Mouse (Mus musculus) kidney, postnatal 0 days (tissue): Measurements from ENCODE around the gene Suds3. TPM values are rescaled to one million over a fixed set of nuclear protein-coding genes. Genes with fewer than 3 reads are reported as not detected.

Experiments
- ATAC-seq: fragments of 200-750 bp; cut with Nextera tagmentation; replicated peaks from 2 replicates; pipeline ENCODE4 v1.8.0; 2017; ENCODE audit warnings: low read depth, moderate number of reproducible peaks, moderate TSS enrichment, moderate library complexity; ENCODE audit not compliant: low FRiP score
- DNase-seq: peaks from one replicate; pipeline ENCODE4 v3.0.0-alpha.2; 2016; ENCODE audit warnings: low spot score
- H3K27ac ChIP-seq: fragments of 300-500 bp; sonication (generic); 2 replicates; pipeline ENCODE4 v1.5.1; 2014; ENCODE audit warnings: mild to moderate bottlenecking
- H3K27me3 ChIP-seq: fragments of 300-500 bp; sonication (generic); 2 replicates; pipeline ENCODE4 v1.6.1; 2014; ENCODE audit warnings: low read length, mixed read lengths; ENCODE audit not compliant: insufficient read depth
- H3K36me3 ChIP-seq: fragments of 300-500 bp; sonication (generic); 2 replicates; pipeline ENCODE4 v1.6.1; 2014; ENCODE audit warnings: low read length, mixed read lengths; ENCODE audit not compliant: insufficient read depth
- H3K4me1 ChIP-seq: fragments of 300-500 bp; sonication (generic); replicated peaks from 2 replicates; pipeline ENCODE4 v1.6.1; 2014; ENCODE audit warnings: antibody characterized with exemption, low read length, mixed read lengths; ENCODE audit not compliant: insufficient read depth
- H3K4me2 ChIP-seq: fragments of 300-500 bp; sonication (generic); 2 replicates; pipeline ENCODE4 v1.6.1; 2014; ENCODE audit warnings: mild to moderate bottlenecking, low read length, moderate library complexity, mixed read lengths
- H3K4me3 ChIP-seq: fragments of 300-500 bp; sonication (generic); replicated peaks from 2 replicates; pipeline ENCODE4 v1.5.1; 2014; ENCODE audit warnings: low read depth, low read length
- H3K9ac ChIP-seq: fragments of 300-500 bp; sonication (generic); 2 replicates; pipeline ENCODE4 v1.6.1; 2014; ENCODE audit warnings: low read depth, low read length
- H3K9me3 ChIP-seq: fragments of 300-500 bp; sonication (generic); replicated peaks from 2 replicates; pipeline ENCODE4 v1.6.1; 2016; ENCODE audit warnings: low read length, inconsistent platforms, mixed read lengths
- CTCF ChIP-seq: IDR thresholded peaks from 2 replicates; pipeline ENCODE4 v1.5.1; 2016; ENCODE audit warnings: antibody characterized with exemption, low read depth, mild to moderate bottlenecking, moderate library complexity
- WGBS: fragments of 180-500 bp; shearing (Covaris S2); extraction: QIAGEN DNeasy Blood & Tissue Kit; methylation state at CpG from one replicate; pipeline ENCODE4 v1.1.7; 2014; 5-methylcytosine and 5-hydroxymethylcytosine counted together
- polyA plus RNA-seq: library from polyadenylated mRNA; unstranded; fragments of >200 nt; fragmentation: Nextera tagmentation; extraction: Ambion mirVana; gene quantifications from 2 replicates; pipeline ENCODE4 v1.2.1, GENCODE M21; 2015

Suds3 gene
- polyA plus RNA-seq, 1 experiment from 2014 or later: 69.3 TPM

- no peaks in the 10 kb centered on the region; the same call in 1 of the 2 replicates for H3K9me3 ChIP-seq
- WGBS: 91% methylated on average over 16 of the region's 16 CpGs
- no peak for DNase-seq
- no peak overlapping the region for H3K9ac ChIP-seq
- no peak overlapping the region for H3K27ac ChIP-seq
- no peak overlapping the region for H3K4me2 ChIP-seq
- H3K4me1 ChIP-seq: no peaks in the 10 kb centered on the region
- peak; percentile 7; the same call in 1 of the 2 replicates for TF ChIP-seq CTCF
- no peak for ATAC-seq
- no peak overlapping the region for H3K4me3 ChIP-seq
- no peaks in the 10 kb centered on the region for H3K27me3 ChIP-seq
- no peaks in the 10 kb centered on the region for H3K36me3 ChIP-seq
Observed at GRCm38 (mm10) chr5:117147187-117148095, 31.5 kb upstream of the Suds3 start.

GRCm38 (mm10) chr5:117146165-117146564, 30.3 kb upstream of the Suds3 start:
- no peak for ATAC-seq
- Histone ChIP-seq H3K27ac (no peak overlapping the region), H3K27me3 (no peaks in the 10 kb centered on the region), H3K9me3 (no peaks in the 10 kb centered on the region; the same call in 1 of the 2 replicates), H3K4me3 (no peak overlapping the region), H3K9ac (no peak overlapping the region), H3K36me3 (no peaks in the 10 kb centered on the region), H3K4me2 (no peak overlapping the region), H3K4me1 (no peaks in the 10 kb centered on the region)
- DNase-seq: no peak
- TF ChIP-seq CTCF: no peak

DNA sequence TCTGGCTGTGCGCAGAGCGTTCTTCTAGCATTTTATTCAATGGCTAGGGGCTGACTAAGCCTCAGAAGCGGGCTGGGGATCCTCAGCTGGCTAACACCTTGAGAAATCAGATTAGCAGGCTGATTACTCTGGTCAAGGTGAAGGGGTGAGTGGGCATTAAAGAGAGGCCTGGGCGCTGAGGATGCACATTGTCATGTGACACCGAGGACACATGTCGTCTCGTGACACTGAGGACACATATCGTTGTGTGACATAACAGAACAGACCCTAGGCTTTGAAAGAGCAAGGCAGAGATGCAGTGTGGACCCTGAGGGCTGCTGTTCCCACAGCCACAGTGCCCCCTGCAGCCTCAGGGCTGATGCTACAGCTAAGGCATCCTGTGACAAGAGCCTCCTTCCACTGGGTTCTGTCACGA, 27.8 kb upstream of the Suds3 start:
- H3K9ac ChIP-seq: no peak overlapping the region
- no peaks in the 10 kb centered on the region; the same call in 1 of the 2 replicates for H3K9me3 ChIP-seq
- H3K4me2 ChIP-seq: no peak overlapping the region
- TF ChIP-seq CTCF: peak; percentile 72
- H3K27ac ChIP-seq: no peak overlapping the region
- no peak overlapping the region for H3K4me3 ChIP-seq
- WGBS: 50% methylated on average over 9 of the region's 9 CpGs
- H3K4me1 ChIP-seq: peaks cover under 1% of the 10 kb centered on the region; the same call in 1 of the 2 replicates
- ATAC-seq (no peak; the same call in 1 of the 2 replicates), DNase-seq (peak; percentile 46)
- H3K27me3 ChIP-seq: no peaks in the 10 kb centered on the region
- no peaks in the 10 kb centered on the region for H3K36me3 ChIP-seq

- no peak for TF ChIP-seq CTCF
Observed at GRCm38 (mm10) chr5:117140374-117140773, 24.5 kb upstream of the Suds3 start.

GRCm38 (mm10) chr5:117139822-117140221, 23.9 kb upstream of the Suds3 start:
- TF ChIP-seq CTCF: no peak
- WGBS: 73% methylated on average over 8 of the region's 8 CpGs
- Histone ChIP-seq H3K27ac (no peak overlapping the region), H3K9me3 (no peaks in the 10 kb centered on the region), H3K4me2 (no peak overlapping the region), H3K9ac (no peak overlapping the region), H3K27me3 (no peaks in the 10 kb centered on the region), H3K36me3 (no peaks in the 10 kb centered on the region), H3K4me1 (peaks cover 22% of the 10 kb centered on the region), H3K4me3 (no peak overlapping the region)
- no peak for DNase-seq
- ATAC-seq: no peak

More at GRCm38 (mm10) chr5:117140374-117140773, 24.5 kb upstream of the Suds3 start:
- Histone ChIP-seq H3K4me1 (peaks cover 17% of the 10 kb centered on the region), H3K9ac (no peak overlapping the region), H3K9me3 (no peaks in the 10 kb centered on the region), H3K4me3 (no peak overlapping the region), H3K27me3 (no peaks in the 10 kb centered on the region), H3K27ac (no peak overlapping the region), H3K4me2 (no peak overlapping the region), H3K36me3 (no peaks in the 10 kb centered on the region)
- ATAC-seq: no peak
- DNase-seq: no peak
- 68% methylated on average over 7 of the region's 7 CpGs for WGBS

- no peak for TF ChIP-seq CTCF
- Histone ChIP-seq H3K27me3 (no peaks in the 10 kb centered on the region), H3K9ac (no peak overlapping the region), H3K9me3 (no peaks in the 10 kb centered on the region), H3K4me3 (no peak overlapping the region), H3K4me1 (peaks cover 22% of the 10 kb centered on the region), H3K27ac (no peak overlapping the region), H3K36me3 (no peaks in the 10 kb centered on the region), H3K4me2 (no peak overlapping the region)
- ATAC-seq (no peak), DNase-seq (no peak)
- 61% methylated on average over 11 of the region's 11 CpGs for WGBS
Observed at GRCm38 (mm10) chr5:117138295-117138988, 22.5 kb upstream of the Suds3 start.
